Mouse (Mus musculus) G1E (cell line): Measurements from ENCODE around the gene Elovl6.

Source experiments
- CTCF ChIP-seq: IDR thresholded peaks from 2 replicates; pipeline ENCODE4 v1.5.1; 2012; ENCODE audit warnings: low read depth, low read length, inconsistent platforms, mixed read lengths
- GATA1 ChIP-seq: IDR thresholded peaks from 2 replicates; pipeline ENCODE4 v1.6.1; 2012; ENCODE audit warnings: borderline replicate concordance, low read length, inconsistent platforms, mixed read lengths
- POLR2AphosphoS5 ChIP-seq: IDR thresholded peaks from 2 replicates; pipeline ENCODE4 v1.6.1; 2012; ENCODE audit warnings: low read depth, low read length, inconsistent platforms; ENCODE audit not compliant: insufficient replicate concordance
- TAL1 ChIP-seq: conservative IDR thresholded peaks from 2 replicates; pipeline ENCODE4 v1.6.1; 2012; ENCODE audit warnings: low read depth, low read length, inconsistent platforms, mixed read lengths

- TF ChIP-seq CTCF = no peak
- TF ChIP-seq TAL1 = no peak
- no peak for TF ChIP-seq POLR2AphosphoS5
- TF ChIP-seq GATA1 = no peak
These were observed 113.3 kb downstream of the Elovl6 start for GRCm38 (mm10) chr3:129645409-129645808.
